Mouse (Mus musculus) kidney, adult 10 weeks (tissue): ENCODE measurements around the gene Scn3b. TPM values are rescaled to one million over a fixed set of nuclear protein-coding genes. Genes with fewer than 3 reads are reported as not detected.

Experiments
- polyA plus RNA-seq: library from polyadenylated mRNA; stranded (reverse); fragments of 350-450 nt; fragmentation: Illumina TruSeq; extraction: RNeasy Lipid Tissue Mini Kit (QIAGEN cat#74804); gene quantifications from one replicate; pipeline ENCODE4 v1.2.3, GENCODE M21; 2014; ENCODE audit warnings: low read depth, low replicate concordance

Gene Scn3b
- not detected for polyA plus RNA-seq

GRCm38 (mm10) chr9:40269103-40269861, at the start of gene Scn3b:
Scn3b (plus strand) TSS chr9:40269217.

Other genes starting within 250 kb of the Scn3b start
- gene Olfr981, start 247.8 kb upstream of the Scn3b start, polyA plus RNA-seq = not detected
- gene Olfr982, start 195.4 kb upstream of the Scn3b start, polyA plus RNA-seq = not detected
- not detected for gene Olfr983, start 175.6 kb upstream of the Scn3b start, polyA plus RNA-seq
- gene Olfr984, start 155.0 kb upstream of the Scn3b start, polyA plus RNA-seq = not detected
- not detected for gene Olfr985, start 139.0 kb upstream of the Scn3b start, polyA plus RNA-seq
- gene Tmem225, start 121.1 kb upstream of the Scn3b start, polyA plus RNA-seq = not detected
- gene Olfr986, start 88.3 kb upstream of the Scn3b start, polyA plus RNA-seq = not detected
- 3.2 TPM for gene Zfp202, start 76.9 kb upstream of the Scn3b start, polyA plus RNA-seq